Mouse (Mus musculus): Measurements from ENCODE around the gene Prkce. TPM values are rescaled to one million over a fixed set of nuclear protein-coding genes. Genes with fewer than 3 reads are reported as not detected.
A peak's percentile ranks its signal among the peaks of the same experiment; 100 is the strongest.

The Prkce gene
- total RNA-seq, 2 experiments from 2014 or later: 31.1 to 32.5 TPM

GRCm38 (mm10) chr17:86323310-86323709, 155.7 kb downstream of the Prkce start:
- intact Hi-C loops (cut with DNase I): no loop called here
- DNase-seq: no peak

GRCm38 (mm10) chr17:86323909-86324686, 156.5 kb downstream of the Prkce start:
- peak in 1 of 2 experiments; percentile 39 for DNase-seq
- intact Hi-C loops (cut with DNase I): no loop called here

- peak; percentile 46 to 49 for DNase-seq
- intact Hi-C loops (cut with DNase I): no loop called here
Observed at GRCm38 (mm10) chr17:86324756-86325155, 157.2 kb downstream of the Prkce start.

- intact Hi-C loops (cut with DNase I): no loop called here
- DNase-seq: no peak
Observed at GRCm38 (mm10) chr17:86325317-86325716, 157.7 kb downstream of the Prkce start.

GRCm38 (mm10) chr17:86327958-86328357, 160.4 kb downstream of the Prkce start:
- intact Hi-C loops (cut with DNase I): no loop called here
- DNase-seq: no peak

- intact Hi-C loops (cut with DNase I): no loop called here
- no peak for DNase-seq
Observed at GRCm38 (mm10) chr17:86329273-86330075, 161.9 kb downstream of the Prkce start.

- intact Hi-C loops (cut with DNase I): no loop called here
- no peak for DNase-seq
Observed at GRCm38 (mm10) chr17:86330076-86330955, 162.7 kb downstream of the Prkce start.

GRCm38 (mm10) chr17:86331835-86332234, 164.2 kb downstream of the Prkce start:
- intact Hi-C loops (cut with DNase I): no loop called here
- no peak for DNase-seq

- intact Hi-C loops (cut with DNase I): no loop called here
- DNase-seq: peak; percentile 81 to 85
Observed at GRCm38 (mm10) chr17:86334990-86335389, 167.4 kb downstream of the Prkce start.

GRCm38 (mm10) chr17:86336652-86337073, 169.1 kb downstream of the Prkce start:
- intact Hi-C loops (cut with DNase I): no loop called here
- no peak for DNase-seq

- no peak for DNase-seq
- intact Hi-C loops (cut with DNase I): no loop called here
Observed at GRCm38 (mm10) chr17:86337076-86337475, 169.5 kb downstream of the Prkce start.

- intact Hi-C loops (cut with DNase I): no loop called here
- DNase-seq: no peak
Observed at GRCm38 (mm10) chr17:86338328-86338727, 170.7 kb downstream of the Prkce start.

- no peak for DNase-seq
- intact Hi-C loops (cut with DNase I): no loop called here
Observed at GRCm38 (mm10) chr17:86344032-86344431, 176.4 kb downstream of the Prkce start.

GRCm38 (mm10) chr17:86345234-86346005, 177.8 kb downstream of the Prkce start:
- DNase-seq: no peak
- intact Hi-C loops (cut with DNase I): no loop called here

- DNase-seq: peak; percentile 87 to 89
- intact Hi-C loops (cut with DNase I): loop anchor here (5.0 kb wide), 1 partner anchor 183 kb away; the partner anchor contains the start of gene Prkce
Observed at GRCm38 (mm10) chr17:86350236-86350635, 182.7 kb downstream of the Prkce start.

GRCm38 (mm10) chr17:86350791-86351261, 183.2 kb downstream of the Prkce start:
- intact Hi-C loops (cut with DNase I): loop anchor here (5.0 kb wide), 1 partner anchor 184 kb away; the partner anchor contains the start of gene Prkce

GRCm38 (mm10) chr17:86351282-86351681, 183.7 kb downstream of the Prkce start:
- DNase-seq: no peak
- intact Hi-C loops (cut with DNase I): loop anchor here (5.0 kb wide), 1 partner anchor 184 kb away; the partner anchor contains the start of gene Prkce

More at GRCm38 (mm10) chr17:86350791-86351261, 183.2 kb downstream of the Prkce start:
- peak; percentile 79 to 80 for DNase-seq

- intact Hi-C loops (cut with DNase I): loop anchor here (5.0 kb wide), 1 partner anchor 185 kb away; the partner anchor contains the start of gene Prkce
- no peak for DNase-seq
Observed at GRCm38 (mm10) chr17:86352247-86353037, 184.9 kb downstream of the Prkce start.

GRCm38 (mm10) chr17:86353679-86354078, 186.1 kb downstream of the Prkce start:
- intact Hi-C loops (cut with DNase I): loop anchor here (5.0 kb wide), 1 partner anchor 186 kb away; the partner anchor contains the start of gene Prkce
- no peak for DNase-seq
